Mouse (Mus musculus): ENCODE data around the gene Dpep2nb. TPM values are rescaled to one million over a fixed set of nuclear protein-coding genes. Genes with fewer than 3 reads are reported as not detected.
"Not testable (repeated sequence)": the region's sequence is repeated elsewhere in the genome, so short reads cannot be mapped to it uniquely, and the experiment has no call there.

The Dpep2nb gene
- polyA plus RNA-seq, 1 experiment from 2014 or later: not detected

DNA sequence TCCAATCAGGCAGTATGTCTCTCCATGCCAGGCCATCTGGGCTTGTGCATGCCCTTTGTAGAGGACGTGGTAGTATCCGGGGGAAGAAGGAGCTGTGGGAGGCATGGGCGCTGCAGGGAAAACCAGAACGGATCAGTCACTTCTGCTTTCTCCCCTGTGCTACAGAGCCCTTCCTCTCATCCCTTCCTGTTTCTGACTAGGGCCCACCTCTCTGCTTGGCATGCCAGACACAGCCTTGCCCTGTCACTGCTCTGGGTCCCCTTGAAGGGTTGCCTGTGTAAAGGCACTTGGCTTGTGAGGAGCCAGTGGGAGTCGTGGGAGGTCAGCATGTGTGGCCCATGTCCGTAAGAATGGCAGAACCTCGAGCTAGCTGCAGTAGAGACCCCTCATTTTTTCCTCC is 9.4 kb downstream of the Dpep2nb start:
- no peaks in the 10 kb centered on the region for H3K36me3 ChIP-seq
- no peaks in the 10 kb centered on the region for H3K9me3 ChIP-seq (replicated peaks)
- DNase-seq (ENCODE audit: low spot score): no peak
- H3K27ac ChIP-seq: no peak overlapping the region
- WGBS: 72% methylated on average over 7 of the region's 7 CpGs
- no peaks in the 10 kb centered on the region for H3K27me3 ChIP-seq (ENCODE audit: low read depth, poor library complexity, severe bottlenecking)
- H3K4me3 ChIP-seq: no peak overlapping the region
- peaks cover 2% of the 10 kb centered on the region; the same call in 1 of the 2 replicates for H3K4me1 ChIP-seq

DNA sequence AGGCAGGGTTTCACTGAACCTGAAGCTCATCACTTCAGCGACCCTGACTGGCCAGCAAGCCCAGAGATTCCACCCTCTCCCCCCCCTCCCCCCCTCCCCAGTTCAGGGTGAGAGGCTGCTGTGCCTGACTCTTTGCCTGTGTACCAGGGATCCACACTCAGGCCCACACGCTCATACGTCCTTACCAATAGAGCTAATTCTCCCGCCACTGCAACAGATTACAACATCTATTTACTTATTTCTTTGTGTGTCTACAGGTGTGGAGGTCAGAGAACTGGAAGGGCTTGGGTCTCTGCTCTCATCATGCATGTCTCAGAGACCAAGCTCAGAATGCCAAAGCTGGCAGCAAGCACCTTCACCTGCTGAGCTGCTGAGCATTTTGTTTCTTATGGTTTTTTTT is 12.5 kb downstream of the Dpep2nb start:
- H3K9me3 ChIP-seq (replicated peaks): no peaks in the 10 kb centered on the region
- no peak overlapping the region for H3K27ac ChIP-seq
- peaks cover 6% of the 10 kb centered on the region for H3K27me3 ChIP-seq (ENCODE audit: low read depth, poor library complexity, severe bottlenecking)
- DNase-seq (ENCODE audit: low spot score): no peak
- H3K4me1 ChIP-seq: peaks cover 11% of the 10 kb centered on the region; the same call in 1 of the 2 replicates
- no peak overlapping the region for H3K4me3 ChIP-seq
- no peaks in the 10 kb centered on the region for H3K36me3 ChIP-seq
- WGBS: 59% methylated on average over 4 of the region's 4 CpGs

DNA sequence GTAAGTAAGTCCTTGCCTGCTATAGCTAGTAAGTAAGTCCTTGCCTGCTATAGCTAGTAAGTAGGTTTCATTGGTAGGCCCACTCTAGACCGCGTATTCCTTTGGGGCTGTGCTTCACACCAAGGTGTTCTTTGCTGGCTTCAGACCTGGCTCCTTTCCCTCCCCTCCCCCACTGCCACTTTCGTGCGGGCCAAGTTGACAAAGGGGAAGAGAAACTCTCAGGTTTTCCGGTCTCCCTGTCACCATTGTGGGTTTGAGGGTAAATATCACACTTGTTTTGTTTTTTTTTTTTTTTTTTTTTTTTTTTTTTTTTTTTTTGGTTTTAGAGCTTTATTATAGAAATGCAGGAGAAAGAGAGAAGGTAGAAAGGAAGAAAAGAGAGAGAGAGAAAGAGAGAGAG is 13.3 kb downstream of the Dpep2nb start:
- Histone ChIP-seq H3K4me3 (no peak overlapping the region), H3K9me3 (replicated peaks) (no peaks in the 10 kb centered on the region), H3K27ac (no peak overlapping the region), H3K27me3 (ENCODE audit: low read depth, poor library complexity, severe bottlenecking) (peaks cover 6% of the 10 kb centered on the region), H3K4me1 (peaks cover 11% of the 10 kb centered on the region; the same call in 1 of the 2 replicates), H3K36me3 (no peaks in the 10 kb centered on the region)
- WGBS: 68% methylated on average over 5 of the region's 5 CpGs
- DNase-seq (ENCODE audit: low spot score): no peak

DNA sequence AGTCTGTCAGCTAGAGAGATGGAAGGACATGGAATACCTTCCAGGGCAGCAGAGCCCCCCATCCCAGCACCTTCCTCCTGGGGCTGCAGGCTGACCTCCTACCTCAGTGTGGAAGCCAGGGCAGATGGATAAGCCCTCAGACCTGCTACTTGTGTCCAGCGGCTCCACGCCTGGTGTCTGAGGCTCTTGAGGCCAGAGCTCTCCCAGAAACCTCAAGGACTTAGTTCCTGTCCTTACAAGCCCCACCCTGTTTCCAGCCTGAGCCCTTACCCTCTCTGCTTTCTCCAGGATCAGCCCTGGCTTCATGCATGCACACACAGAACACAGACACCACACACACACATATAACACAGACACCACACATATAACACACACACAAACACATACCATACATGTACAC is 14.2 kb downstream of the Dpep2nb start:
- no peaks in the 10 kb centered on the region for H3K36me3 ChIP-seq
- H3K4me1 ChIP-seq: peaks cover 11% of the 10 kb centered on the region; the same call in 1 of the 2 replicates
- H3K4me3 ChIP-seq: no peak overlapping the region
- DNase-seq (ENCODE audit: low spot score): no peak
- H3K27me3 ChIP-seq (ENCODE audit: low read depth, poor library complexity, severe bottlenecking): peaks cover 6% of the 10 kb centered on the region
- H3K9me3 ChIP-seq (replicated peaks): no peaks in the 10 kb centered on the region
- 81% methylated on average over 2 of the region's 2 CpGs for WGBS
- peak overlapping the region; percentile 72 for H3K27ac ChIP-seq

DNA sequence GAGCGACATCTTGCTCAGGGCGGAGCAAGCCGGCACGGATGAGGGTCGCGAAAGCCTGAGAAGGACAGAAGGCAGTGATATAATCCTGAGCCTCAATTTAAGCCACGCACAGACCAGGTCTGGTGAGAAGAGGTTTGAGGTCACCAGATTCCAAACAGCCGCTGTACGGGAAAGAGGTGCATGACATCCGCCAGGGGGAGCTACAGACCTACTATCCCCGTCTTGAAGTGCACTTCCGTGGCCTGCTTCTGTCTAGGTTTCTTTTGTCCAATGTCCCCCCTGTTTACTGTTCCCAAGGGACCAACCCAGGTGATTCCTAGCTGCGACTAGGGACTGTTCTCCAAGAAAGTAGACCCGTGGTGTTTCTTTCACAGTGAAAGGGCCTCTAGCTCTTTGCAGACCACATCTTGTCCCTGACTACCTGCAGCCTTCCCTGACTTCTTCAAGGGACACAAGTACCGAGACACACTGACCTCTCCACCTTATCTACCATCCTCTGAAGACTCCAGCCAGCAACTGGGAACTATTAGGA is 14.9 kb downstream of the Dpep2nb start, which contains the start of gene Dus2:
Dus2 (plus strand) TSS at position 482 of the 532 bp plus-strand sequence.
- Histone ChIP-seq H3K4me1 (peaks cover 11% of the 10 kb centered on the region; the same call in 1 of the 2 replicates), H3K9me3 (replicated peaks) (no peaks in the 10 kb centered on the region), H3K4me3 (0 out of 2 replicates have a peak within 1 kb of the TSS, but pooled peaks have one; percentile 14), H3K27ac (peak within 1 kb of the TSS; percentile 72), H3K36me3 (no peaks in the 10 kb centered on the region), H3K27me3 (ENCODE audit: low read depth, poor library complexity, severe bottlenecking) (peaks cover 6% of the 10 kb centered on the region)
- peak; percentile 91 for DNase-seq (ENCODE audit: low spot score)
- WGBS: 11% methylated on average over 15 of the region's 15 CpGs

DNA sequence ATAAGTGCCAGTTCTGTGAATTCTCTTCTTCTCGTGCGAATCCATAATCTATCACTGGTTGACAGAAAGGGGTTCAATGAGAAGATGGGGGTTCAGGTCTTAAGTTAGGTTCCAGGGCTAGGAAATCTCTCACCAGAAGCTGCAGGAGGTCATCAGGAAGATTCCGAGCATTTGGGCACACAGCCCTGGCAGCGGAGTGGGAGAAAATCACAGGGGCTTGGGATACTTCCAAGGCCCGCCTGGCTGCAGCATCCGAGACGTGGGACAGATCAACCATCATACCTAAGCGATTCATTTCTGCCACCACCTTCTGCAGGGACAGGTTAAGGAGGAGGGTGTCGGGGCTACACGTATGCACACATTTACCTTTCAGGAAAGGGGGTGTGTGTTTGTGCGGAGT is 17.2 kb downstream of the Dpep2nb start:
- H3K9me3 ChIP-seq (replicated peaks): no peaks in the 10 kb centered on the region
- WGBS: 87% methylated on average over 11 of the region's 11 CpGs
- H3K4me1 ChIP-seq: peaks cover 11% of the 10 kb centered on the region; the same call in 1 of the 2 replicates
- no peak for DNase-seq (ENCODE audit: low spot score)
- H3K4me3 ChIP-seq: no peak overlapping the region
- no peaks in the 10 kb centered on the region for H3K36me3 ChIP-seq
- H3K27ac ChIP-seq: no peak overlapping the region
- H3K27me3 ChIP-seq (ENCODE audit: low read depth, poor library complexity, severe bottlenecking): peaks cover 6% of the 10 kb centered on the region

DNA sequence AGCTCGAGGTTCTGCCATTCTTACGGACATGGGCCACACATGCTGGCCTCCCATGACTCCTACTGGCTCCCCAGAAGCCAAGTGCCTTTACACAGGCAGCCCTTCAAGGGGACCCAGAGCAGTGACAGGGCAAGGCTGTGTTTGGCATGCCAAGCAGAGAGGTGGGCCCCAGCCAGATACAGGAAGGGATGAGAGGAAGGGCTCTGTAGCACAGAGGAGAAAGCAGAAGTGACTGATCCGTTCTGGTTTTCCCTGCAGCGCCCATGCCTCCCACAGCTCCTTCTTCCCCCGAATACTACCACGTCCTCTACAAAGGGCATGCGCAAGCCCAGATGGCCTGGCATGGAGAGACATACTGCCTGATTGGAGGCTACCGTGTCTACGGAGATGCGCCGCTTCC is 22.4 kb downstream of the Dpep2nb start:
- not testable (repeated sequence) for H3K27ac ChIP-seq; H3K36me3 ChIP-seq; H3K9me3 ChIP-seq (replicated peaks); DNase-seq (ENCODE audit: low spot score); H3K4me1 ChIP-seq; H3K27me3 ChIP-seq (ENCODE audit: low read depth, poor library complexity, severe bottlenecking); H3K4me3 ChIP-seq
- WGBS: 84% methylated on average over 11 of the region's 11 CpGs

DNA sequence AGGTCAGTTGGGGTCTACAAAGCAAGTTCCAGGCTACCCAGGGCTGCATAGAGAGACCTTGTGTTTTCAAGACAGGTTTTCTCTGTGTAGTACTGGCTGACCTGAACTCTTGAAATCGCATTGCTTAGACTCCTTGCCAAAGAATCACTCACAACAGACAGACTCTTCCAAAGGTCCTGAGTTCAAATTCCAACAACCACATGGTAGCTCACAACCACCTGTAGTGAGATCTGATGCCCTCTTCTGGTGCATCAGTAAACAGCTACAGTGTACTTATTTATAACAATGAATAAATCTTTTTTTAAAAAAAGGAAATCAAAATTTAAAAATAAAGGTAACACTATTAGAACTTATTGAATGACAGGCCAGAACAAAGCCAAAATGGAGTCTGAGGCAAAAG is 24.6 kb downstream of the Dpep2nb start:
- H3K27me3 ChIP-seq (ENCODE audit: low read depth, poor library complexity, severe bottlenecking): no peaks in the 10 kb centered on the region
- DNase-seq (ENCODE audit: low spot score): no peak
- no peak overlapping the region for H3K27ac ChIP-seq
- no peak overlapping the region for H3K4me3 ChIP-seq
- no peaks in the 10 kb centered on the region for H3K36me3 ChIP-seq
- no peaks in the 10 kb centered on the region for H3K4me1 ChIP-seq
- WGBS: 95% methylated on average over 1 of the region's 1 CpGs
- H3K9me3 ChIP-seq (replicated peaks): no peaks in the 10 kb centered on the region; the same call in 1 of the 2 replicates

DNA sequence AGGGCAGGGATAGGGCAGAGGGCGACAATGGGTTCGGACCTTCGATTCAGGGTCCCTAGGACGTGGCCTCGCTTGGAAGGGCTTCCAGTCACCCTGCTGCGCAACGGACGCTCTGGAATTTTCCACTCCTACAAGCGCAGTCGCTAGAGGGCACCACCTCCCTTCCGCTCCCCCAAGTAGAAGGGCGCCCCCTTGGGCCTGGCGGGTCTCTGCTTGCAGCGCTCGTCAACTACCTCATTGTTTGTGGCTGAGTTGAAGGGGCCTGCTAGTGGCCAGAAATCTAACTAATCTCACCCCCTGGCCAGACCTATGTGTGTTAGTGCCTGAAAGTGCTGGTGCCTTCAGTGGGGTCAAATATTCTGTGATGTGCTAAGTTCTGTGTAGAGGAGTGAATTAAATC is 26.4 kb downstream of the Dpep2nb start, which contains the start of gene Dpep3:
Dpep3 (minus strand) TSS at position 105 of the 400 bp plus-strand sequence.
- H3K4me3 ChIP-seq: no peak within 1 kb of the TSS
- no peaks in the 10 kb centered on the region for H3K4me1 ChIP-seq
- no peak for DNase-seq (ENCODE audit: low spot score)
- H3K27ac ChIP-seq: no peak within 1 kb of the TSS
- H3K36me3 ChIP-seq: no peaks in the 10 kb centered on the region
- whole genome bisulfite sequencing: 91% methylated on average over 15 of the region's 15 CpGs
- no peaks in the 10 kb centered on the region; the same call in 1 of the 2 replicates for H3K9me3 ChIP-seq (replicated peaks)
- no peaks in the 10 kb centered on the region for H3K27me3 ChIP-seq (ENCODE audit: low read depth, poor library complexity, severe bottlenecking)

DNA sequence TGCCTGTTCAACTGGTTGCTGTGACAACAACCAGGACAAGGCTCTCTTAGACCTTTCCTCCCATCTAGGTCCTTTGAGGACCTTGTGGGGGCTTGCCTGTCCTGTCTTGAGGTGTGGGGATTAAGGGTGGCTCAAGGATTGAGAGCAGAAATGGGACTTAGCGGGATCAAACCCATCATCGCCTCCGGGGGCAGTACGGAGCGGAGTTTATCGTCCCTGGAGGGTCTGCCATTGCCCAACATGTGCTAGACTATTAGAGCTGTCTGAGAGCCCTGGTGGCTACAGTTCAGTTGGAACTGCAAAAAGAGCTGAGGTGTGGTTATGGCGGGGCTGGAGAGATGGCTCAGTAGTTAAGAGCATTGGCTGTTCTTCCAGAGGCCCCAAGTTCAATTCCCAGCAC is 30.4 kb downstream of the Dpep2nb start:
- no peaks in the 10 kb centered on the region; the same call in 1 of the 2 replicates for H3K9me3 ChIP-seq (replicated peaks)
- no peak overlapping the region for H3K27ac ChIP-seq
- 69% methylated on average over 7 of the region's 7 CpGs for WGBS
- no peak overlapping the region for H3K4me3 ChIP-seq
- no peaks in the 10 kb centered on the region for H3K36me3 ChIP-seq
- DNase-seq (ENCODE audit: low spot score): no peak
- no peaks in the 10 kb centered on the region for H3K4me1 ChIP-seq
- no peaks in the 10 kb centered on the region for H3K27me3 ChIP-seq (ENCODE audit: low read depth, poor library complexity, severe bottlenecking)

DNA sequence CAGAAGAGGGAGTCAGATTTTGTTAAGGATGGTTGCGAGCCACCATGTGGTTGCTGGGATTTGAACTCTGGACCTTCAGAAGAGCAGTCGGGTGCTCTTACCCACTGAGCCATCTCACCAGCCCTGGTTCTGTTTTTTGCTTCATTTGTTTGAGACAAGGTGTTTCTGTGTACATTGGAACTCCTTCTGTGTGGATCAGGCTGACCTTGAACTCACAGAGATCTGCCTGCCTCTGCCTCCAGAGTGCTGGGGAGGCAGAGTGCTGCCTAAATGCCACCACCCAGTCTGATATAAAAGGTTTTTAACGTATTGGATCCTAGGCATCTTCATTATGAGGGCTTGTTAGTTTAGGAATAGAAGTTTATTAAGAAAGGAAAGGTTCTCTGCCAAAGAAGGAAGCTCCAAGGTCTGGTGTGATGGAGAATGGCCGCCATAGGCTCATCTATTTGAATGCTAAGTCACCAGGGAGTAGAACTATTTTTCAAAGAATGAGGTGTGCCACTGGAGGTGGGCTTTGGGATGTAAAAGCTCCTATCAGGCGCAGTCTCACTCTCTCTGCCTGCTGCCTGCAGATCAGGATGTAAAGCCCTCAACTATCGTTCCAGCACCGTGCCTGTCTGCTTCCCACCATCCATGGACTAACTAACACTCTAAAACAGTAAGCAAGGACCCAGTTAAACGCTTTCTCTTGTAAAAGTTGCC is 34.6 kb downstream of the Dpep2nb start:
- peaks cover 13% of the 10 kb centered on the region for H3K4me1 ChIP-seq
- H3K9me3 ChIP-seq (replicated peaks): no peaks in the 10 kb centered on the region
- H3K36me3 ChIP-seq: no peaks in the 10 kb centered on the region
- WGBS: 78% methylated on average over 8 of the region's 8 CpGs
- DNase-seq (ENCODE audit: low spot score): no peak
- peaks cover 14% of the 10 kb centered on the region for H3K27me3 ChIP-seq (ENCODE audit: low read depth, poor library complexity, severe bottlenecking)
- no peak overlapping the region for H3K27ac ChIP-seq
- no peak overlapping the region for H3K4me3 ChIP-seq

DNA sequence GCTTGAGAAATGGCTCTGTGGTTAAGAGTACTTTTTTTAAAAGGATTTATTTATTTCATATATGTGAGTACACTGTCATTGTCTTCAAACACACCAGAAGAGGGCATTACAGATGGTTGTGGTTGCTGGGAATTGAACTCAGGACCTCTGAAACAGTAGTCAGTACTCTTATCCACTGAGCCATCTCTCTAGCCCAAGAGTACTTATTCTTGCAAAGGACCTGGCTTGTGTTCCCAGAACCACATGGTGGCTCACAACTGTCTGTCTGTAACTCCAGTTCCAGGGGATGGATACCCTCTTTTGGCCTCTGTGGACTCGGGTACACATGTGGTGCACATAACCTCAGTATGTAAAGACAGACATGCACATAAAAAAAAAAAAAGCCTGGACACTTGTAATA is 36.4 kb downstream of the Dpep2nb start:
- no peak for DNase-seq (ENCODE audit: low spot score)
- H3K27me3 ChIP-seq (ENCODE audit: low read depth, poor library complexity, severe bottlenecking): peaks cover 14% of the 10 kb centered on the region
- H3K27ac ChIP-seq: no peak overlapping the region
- H3K4me3 ChIP-seq: no peak overlapping the region
- no peaks in the 10 kb centered on the region for H3K9me3 ChIP-seq (replicated peaks)
- H3K36me3 ChIP-seq: no peaks in the 10 kb centered on the region
- peaks cover 31% of the 10 kb centered on the region for H3K4me1 ChIP-seq
- WGBS: 97% methylated on average over 1 of the region's 1 CpGs

DNA sequence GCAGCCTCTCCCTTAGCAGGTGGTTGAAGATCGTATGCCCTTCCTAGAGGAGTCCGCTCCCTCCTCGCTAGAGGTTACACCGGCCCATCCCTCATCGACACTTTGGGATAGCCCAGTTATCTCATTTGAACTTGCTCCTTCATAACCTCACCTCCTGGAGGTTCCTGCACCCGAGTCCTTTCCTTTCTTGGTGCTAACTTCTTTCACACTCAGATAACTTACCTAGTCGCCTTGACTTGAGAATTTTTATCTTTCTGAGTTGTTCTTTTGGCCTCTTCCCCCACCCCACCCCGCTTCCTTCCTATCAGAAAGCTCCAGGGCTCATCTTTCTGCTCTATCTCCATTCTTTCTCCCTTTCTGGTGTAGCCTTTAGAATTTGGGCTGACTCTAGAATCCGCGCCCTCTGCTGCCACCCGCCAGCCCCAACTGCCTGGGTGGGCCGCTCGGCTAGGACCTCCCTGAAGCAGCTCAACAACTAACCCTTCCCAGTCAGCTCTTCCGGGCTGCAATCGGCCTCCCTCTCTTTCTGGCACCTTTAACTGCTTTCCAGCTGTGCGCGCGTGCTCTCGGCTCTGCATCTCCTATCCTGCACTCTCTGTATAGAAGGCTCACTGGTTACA is 39.0 kb downstream of the Dpep2nb start:
- peaks cover 41% of the 10 kb centered on the region for H3K4me1 ChIP-seq
- DNase-seq (ENCODE audit: low spot score): peak; percentile 84
- H3K36me3 ChIP-seq: 0 out of 2 replicates have a peak, but pooled peaks cover 4% of the 10 kb centered on the region
- no peaks in the 10 kb centered on the region for H3K9me3 ChIP-seq (replicated peaks)
- 5% methylated on average over 19 of the region's 19 CpGs for WGBS
- H3K27ac ChIP-seq: peak overlapping the region; percentile 93
- H3K4me3 ChIP-seq: peak overlapping the region; percentile 87
- peaks cover 14% of the 10 kb centered on the region for H3K27me3 ChIP-seq (ENCODE audit: low read depth, poor library complexity, severe bottlenecking)
